Mouse (Mus musculus) embryonic facial prominence, embryonic 13.5 days (tissue): ENCODE measurements around the gene Eepd1. TPM values are rescaled to one million over a fixed set of nuclear protein-coding genes. Genes with fewer than 3 reads are reported as not detected.
"Not testable (repeated sequence)": the region's sequence is repeated elsewhere in the genome, so short reads cannot be mapped to it uniquely, and the experiment has no call there.

Experiments
- ATAC-seq: fragments of 200-750 bp; cut with Nextera tagmentation; 2 replicates; pipeline ENCODE4 v1.8.0; 2017; ENCODE audit warnings: low read depth; ENCODE audit not compliant: insufficient number of reproducible peaks, insufficient read depth, low FRiP score, low TSS enrichment
- H3K27ac ChIP-seq: fragments of 300-500 bp; sonication (generic); 2 replicates; pipeline ENCODE4 v1.5.1; 2015; ENCODE audit warnings: moderate library complexity, mild to moderate bottlenecking, inconsistent platforms
- H3K27me3 ChIP-seq: fragments of 300-500 bp; sonication (generic); 2 replicates; pipeline ENCODE4 v1.6.1; 2015; ENCODE audit warnings: mild to moderate bottlenecking, inconsistent platforms
- H3K36me3 ChIP-seq: fragments of 300-500 bp; sonication (generic); 2 replicates; pipeline ENCODE4 v1.6.1; 2015; ENCODE audit warnings: mild to moderate bottlenecking, inconsistent platforms
- H3K4me1 ChIP-seq: fragments of 300-500 bp; sonication (generic); 2 replicates; pipeline ENCODE4 v1.6.1; 2015; ENCODE audit warnings: inconsistent platforms
- H3K4me2 ChIP-seq: fragments of 300-500 bp; sonication (generic); 2 replicates; pipeline ENCODE4 v1.6.1; 2015; ENCODE audit warnings: moderate library complexity, mild to moderate bottlenecking, inconsistent platforms
- H3K4me3 ChIP-seq: fragments of 300-500 bp; sonication (generic); 2 replicates; pipeline ENCODE4 v1.5.1; 2015; ENCODE audit warnings: mild to moderate bottlenecking, inconsistent platforms
- H3K9ac ChIP-seq: fragments of 300-500 bp; sonication (generic); 2 replicates; pipeline ENCODE4 v1.6.1; 2015; ENCODE audit warnings: mild to moderate bottlenecking, inconsistent platforms
- H3K9me3 ChIP-seq: fragments of 300-500 bp; sonication (generic); 2 replicates; pipeline ENCODE4 v1.6.1; 2016; ENCODE audit warnings: inconsistent platforms
- WGBS: fragments of 180-500 bp; shearing (Covaris S2); methylation state at CpG from one replicate; pipeline ENCODE4 v1.1.7; 2015; ENCODE audit warnings: mixed read lengths; 5-methylcytosine and 5-hydroxymethylcytosine counted together
- polyA plus RNA-seq: library from polyadenylated mRNA; unstranded; fragments of >200 nt; fragmentation: Nextera tagmentation; extraction: Ambion mirVana; gene quantifications from 2 replicates; pipeline ENCODE4 v1.2.1, GENCODE M21; 2015

Gene Eepd1
- 15.8 and 17.8 TPM in 2 replicates for polyA plus RNA-seq

DNA sequence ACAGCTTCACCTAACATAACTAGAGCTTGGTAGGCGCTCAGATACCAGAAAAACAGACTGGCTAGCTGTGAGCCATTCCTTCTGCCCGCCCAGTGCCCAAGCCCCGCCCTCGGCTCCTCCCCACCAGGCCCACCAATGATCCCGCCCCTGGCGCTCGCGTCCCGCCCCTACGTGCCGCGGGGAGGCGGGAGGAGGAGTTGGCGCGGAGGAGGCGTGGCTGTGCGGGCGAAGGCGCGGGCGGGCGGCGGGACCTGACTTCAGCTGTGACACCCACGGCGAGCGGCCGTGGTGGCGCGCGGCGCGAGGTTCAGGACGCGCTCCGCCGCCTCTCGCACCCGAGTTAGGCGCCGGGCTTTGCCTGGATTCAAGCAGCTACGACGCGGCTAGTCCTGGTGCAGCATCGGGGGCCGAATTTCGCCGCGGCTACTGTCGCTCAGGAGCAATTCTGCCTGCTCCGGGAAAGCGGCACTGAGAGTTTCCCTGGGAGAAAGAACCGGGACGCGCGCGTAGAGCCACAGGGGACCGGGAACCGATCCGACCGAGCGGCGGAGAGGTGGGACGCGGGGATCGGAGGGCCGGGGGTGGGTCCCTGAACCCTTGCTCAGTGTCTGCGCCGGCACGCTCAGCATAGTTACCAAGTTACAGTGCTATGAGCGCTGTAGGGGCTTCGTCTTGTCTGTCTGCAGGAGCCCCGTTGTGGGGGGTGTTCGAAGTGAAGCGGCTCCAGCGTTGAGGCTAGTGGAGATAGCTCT is at the start of gene Eepd1:
Eepd1 (plus strand) TSS at position 204 of the 752 bp plus-strand sequence.
- Histone ChIP-seq H3K4me2 (peak within 1 kb of the TSS; percentile 79), H3K9me3 (no peaks in the 10 kb centered on the region), H3K27ac (peak within 1 kb of the TSS; percentile 80), H3K4me1 (peaks cover 44% of the 10 kb centered on the region), H3K9ac (peak within 1 kb of the TSS; percentile 84), H3K27me3 (no peaks in the 10 kb centered on the region), H3K4me3 (peak within 1 kb of the TSS; percentile 70), H3K36me3 (no peaks in the 10 kb centered on the region)
- peak; percentile 91 for ATAC-seq
- under 1% methylated on average over 74 of the region's 75 CpGs for WGBS

DNA sequence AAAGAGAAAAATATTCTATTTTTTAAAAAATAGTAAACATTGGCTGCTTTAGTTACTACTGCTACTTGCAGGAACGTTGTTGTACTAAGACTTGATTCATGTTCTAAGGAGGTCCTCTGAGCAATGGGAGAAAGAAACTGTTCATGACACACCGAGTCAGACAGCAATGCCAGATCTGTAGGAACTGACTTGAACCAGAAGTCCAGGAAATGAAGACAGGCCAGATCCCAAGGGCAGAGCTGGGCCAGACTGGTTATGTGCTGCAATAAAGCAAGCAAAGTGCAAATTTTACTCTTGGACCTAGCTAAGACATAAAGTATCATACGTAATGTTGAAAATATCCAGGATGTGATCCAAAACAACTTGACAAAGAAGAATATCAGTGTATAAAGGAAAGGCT is 42.5 kb upstream of the Eepd1 start:
- Histone ChIP-seq H3K36me3 (no peaks in the 10 kb centered on the region), H3K9ac (no peak overlapping the region), H3K27ac (no peak overlapping the region), H3K4me2 (no peak overlapping the region), H3K9me3 (no peaks in the 10 kb centered on the region), H3K27me3 (no peaks in the 10 kb centered on the region), H3K4me1 (no peaks in the 10 kb centered on the region), H3K4me3 (no peak overlapping the region)
- ATAC-seq: no peak
- WGBS: 90% methylated on average over 3 of the region's 3 CpGs

DNA sequence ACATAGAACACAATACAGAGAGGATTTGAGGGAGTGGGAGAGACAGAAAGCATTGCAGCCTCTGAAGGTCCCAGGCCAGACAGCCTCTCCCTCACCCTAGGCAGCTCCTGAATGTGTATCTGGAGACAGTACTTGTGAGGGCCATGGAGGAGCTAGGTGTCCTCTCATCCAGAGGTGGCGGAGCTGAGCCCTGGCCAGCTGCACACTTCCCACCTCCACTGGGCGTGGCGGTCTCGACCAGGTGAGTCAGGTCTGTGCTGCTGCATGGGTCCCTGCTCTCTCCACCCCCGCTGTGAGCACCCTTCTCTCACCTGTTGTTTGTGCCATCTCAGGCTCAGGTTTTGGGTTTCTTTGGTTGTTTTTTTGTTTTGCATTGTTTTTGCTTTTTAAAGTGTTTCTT is 41.3 kb upstream of the Eepd1 start:
- ATAC-seq, H3K4me3 ChIP-seq, H3K27ac ChIP-seq, H3K36me3 ChIP-seq, H3K4me2 ChIP-seq, H3K9me3 ChIP-seq, H3K27me3 ChIP-seq, H3K4me1 ChIP-seq, H3K9ac ChIP-seq: not testable (repeated sequence)
- WGBS: 92% methylated on average over 5 of the region's 5 CpGs

DNA sequence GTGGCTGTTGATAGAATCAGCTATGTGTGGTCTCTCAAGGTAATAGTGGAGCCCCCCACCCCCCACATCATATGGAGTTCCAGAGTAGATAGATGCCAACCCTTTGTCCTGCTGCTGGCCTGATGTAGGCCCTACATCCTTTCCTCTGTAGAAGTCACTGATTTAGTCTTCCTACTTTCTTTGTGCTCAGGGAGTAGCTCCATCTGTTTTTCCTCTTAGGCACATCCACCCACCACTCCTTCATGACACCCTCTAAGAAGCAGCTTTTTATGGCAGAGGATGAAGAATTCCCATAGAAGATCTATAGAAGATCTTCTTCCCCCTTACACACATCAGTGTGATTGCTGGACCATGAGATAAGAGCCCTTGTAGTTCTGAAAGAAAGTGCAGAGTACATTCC is 39.3 kb upstream of the Eepd1 start:
- Histone ChIP-seq H3K9ac (no peak overlapping the region), H3K4me3 (no peak overlapping the region), H3K27ac (no peak overlapping the region), H3K4me1 (no peaks in the 10 kb centered on the region), H3K4me2 (no peak overlapping the region), H3K27me3 (no peaks in the 10 kb centered on the region), H3K36me3 (no peaks in the 10 kb centered on the region), H3K9me3 (peaks cover 4% of the 10 kb centered on the region; the same call in 1 of the 2 replicates)
- ATAC-seq: no peak

DNA sequence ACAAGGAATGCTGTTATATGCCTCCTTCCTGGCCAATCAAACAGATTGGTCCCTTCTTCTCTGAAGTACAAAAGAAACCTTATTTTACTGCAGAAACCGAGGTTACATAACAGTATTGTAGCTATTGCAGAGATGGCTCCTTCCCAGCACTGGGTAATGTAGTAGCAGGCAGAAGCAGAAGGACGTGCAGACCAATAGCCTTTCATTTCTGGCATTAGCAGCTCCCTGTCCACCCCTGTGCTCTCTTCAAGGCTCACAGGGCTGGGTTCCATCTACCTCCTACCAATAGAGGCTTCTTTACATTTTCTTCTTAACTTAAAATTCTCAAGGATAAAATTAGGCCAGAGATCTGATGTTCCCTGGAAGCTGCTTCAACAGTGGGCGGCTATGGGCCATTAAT is 38.3 kb upstream of the Eepd1 start:
- ATAC-seq: no peak
- no peak overlapping the region for H3K4me2 ChIP-seq
- H3K27ac ChIP-seq: no peak overlapping the region
- H3K36me3 ChIP-seq: no peaks in the 10 kb centered on the region
- H3K9ac ChIP-seq: no peak overlapping the region
- 65% methylated on average over 3 of the region's 3 CpGs for WGBS
- H3K9me3 ChIP-seq: peaks cover 4% of the 10 kb centered on the region; the same call in 1 of the 2 replicates
- H3K27me3 ChIP-seq: no peaks in the 10 kb centered on the region
- no peak overlapping the region for H3K4me3 ChIP-seq
- no peaks in the 10 kb centered on the region for H3K4me1 ChIP-seq

DNA sequence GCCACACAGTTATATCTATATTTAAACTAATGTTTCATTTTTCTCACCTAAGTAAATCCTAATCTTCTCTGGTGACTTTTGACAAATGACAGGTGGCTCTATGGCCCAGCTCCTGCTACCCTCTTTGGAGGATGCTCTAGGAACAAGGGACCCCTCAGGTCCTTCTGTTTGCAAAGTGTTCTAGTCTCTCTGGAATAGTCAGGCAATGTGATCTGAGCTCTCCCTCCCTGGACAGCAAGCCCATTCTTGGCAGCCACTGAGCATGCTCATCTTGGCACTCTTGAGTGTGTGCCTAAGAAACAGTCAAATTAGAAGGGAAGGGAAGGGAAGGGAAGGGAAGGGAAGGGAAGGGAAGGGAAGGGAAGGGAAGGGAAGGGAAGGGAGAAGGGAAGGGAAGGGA is 37.8 kb upstream of the Eepd1 start:
- Histone ChIP-seq H3K27ac (no peak overlapping the region), H3K4me2 (no peak overlapping the region), H3K4me3 (no peak overlapping the region), H3K36me3 (no peaks in the 10 kb centered on the region), H3K9me3 (peaks cover 4% of the 10 kb centered on the region; the same call in 1 of the 2 replicates), H3K9ac (no peak overlapping the region), H3K27me3 (no peaks in the 10 kb centered on the region), H3K4me1 (no peaks in the 10 kb centered on the region)
- ATAC-seq: no peak

DNA sequence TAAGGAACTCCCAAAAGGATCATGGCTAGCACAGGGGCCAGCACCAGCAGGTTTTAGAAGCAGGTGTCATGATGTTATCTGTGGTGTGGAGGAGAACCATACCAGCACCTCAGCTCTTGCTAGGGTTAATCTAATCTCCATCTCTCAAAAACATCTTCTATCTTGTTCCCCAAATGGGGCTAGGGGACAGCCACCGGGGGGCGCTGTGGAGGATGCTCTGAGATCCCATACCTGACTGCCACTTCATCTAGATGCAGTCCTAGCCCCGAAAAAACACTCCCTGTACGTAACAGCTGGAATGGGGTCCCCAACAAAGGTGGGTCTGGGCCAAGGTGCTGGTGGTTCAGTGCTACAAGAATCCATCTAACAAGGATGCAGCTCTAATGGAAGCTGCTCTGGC is 31.0 kb upstream of the Eepd1 start:
- no peak overlapping the region for H3K9ac ChIP-seq
- no peaks in the 10 kb centered on the region for H3K27me3 ChIP-seq
- H3K9me3 ChIP-seq: no peaks in the 10 kb centered on the region
- 64% methylated on average over 4 of the region's 4 CpGs for WGBS
- H3K27ac ChIP-seq: no peak overlapping the region
- ATAC-seq: no peak
- H3K4me1 ChIP-seq: no peaks in the 10 kb centered on the region
- H3K36me3 ChIP-seq: no peaks in the 10 kb centered on the region
- H3K4me2 ChIP-seq: no peak overlapping the region
- H3K4me3 ChIP-seq: no peak overlapping the region

DNA sequence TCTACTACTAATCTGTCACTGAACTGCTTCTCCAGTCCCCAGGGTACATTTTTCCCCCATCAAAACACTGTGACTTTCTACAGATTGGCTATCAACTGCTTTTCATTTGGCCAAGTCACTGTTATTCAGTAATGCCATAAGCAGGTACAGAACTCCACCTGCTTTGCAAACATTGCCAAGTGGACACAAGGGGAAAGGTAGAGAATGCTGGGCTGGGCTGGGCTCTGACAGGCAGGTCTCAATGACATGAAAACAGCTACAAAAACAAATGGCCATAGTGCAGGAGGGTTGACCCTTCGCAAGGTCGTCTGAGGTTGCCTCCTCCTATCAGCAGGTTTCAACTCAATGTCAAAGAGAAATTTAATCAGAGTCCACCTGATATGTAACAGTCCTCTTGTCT is 26.3 kb upstream of the Eepd1 start:
- WGBS: 83% methylated on average over 2 of the region's 2 CpGs
- Histone ChIP-seq H3K4me1 (no peaks in the 10 kb centered on the region), H3K27me3 (no peaks in the 10 kb centered on the region), H3K36me3 (no peaks in the 10 kb centered on the region), H3K4me3 (no peak overlapping the region), H3K9me3 (no peaks in the 10 kb centered on the region), H3K9ac (no peak overlapping the region), H3K27ac (no peak overlapping the region), H3K4me2 (no peak overlapping the region)
- no peak for ATAC-seq

DNA sequence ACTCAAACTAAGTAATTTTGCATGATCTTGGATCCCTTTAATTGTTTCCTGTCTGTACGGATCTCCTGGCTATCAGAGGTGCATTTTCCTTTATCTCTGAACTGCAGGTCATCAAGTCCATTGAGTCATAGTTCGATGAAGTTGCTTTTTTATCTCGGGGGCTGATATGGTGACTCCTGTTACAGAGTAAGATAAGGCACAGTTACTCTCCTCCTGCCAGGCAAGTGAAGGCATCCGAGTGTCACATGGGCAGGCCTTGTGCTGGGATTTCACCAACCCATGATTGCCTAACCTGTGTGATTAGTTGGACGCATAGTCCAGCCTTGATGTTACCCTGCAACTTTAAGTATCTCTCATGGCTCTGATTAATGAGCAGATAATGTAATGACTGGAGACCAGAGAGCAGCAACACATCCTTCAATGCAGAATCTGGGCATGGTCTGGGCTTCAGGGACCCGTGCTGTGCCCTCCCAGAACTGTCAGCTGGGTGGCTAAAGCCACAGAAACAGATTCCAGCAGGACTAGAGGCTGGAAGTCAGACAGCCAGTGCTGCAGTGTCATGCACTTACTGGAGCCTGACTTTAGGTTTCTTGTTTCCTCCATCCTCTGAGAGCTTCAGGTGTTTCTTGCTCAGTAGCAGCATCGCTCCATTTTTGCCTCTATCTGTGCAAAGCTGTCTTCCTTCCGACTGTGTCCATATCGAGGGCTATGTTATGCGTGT is 20.4 kb upstream of the Eepd1 start:
- H3K9ac ChIP-seq: no peak overlapping the region
- no peaks in the 10 kb centered on the region for H3K27me3 ChIP-seq
- no peaks in the 10 kb centered on the region for H3K36me3 ChIP-seq
- H3K27ac ChIP-seq: no peak overlapping the region
- no peaks in the 10 kb centered on the region for H3K9me3 ChIP-seq
- H3K4me1 ChIP-seq: no peaks in the 10 kb centered on the region
- H3K4me2 ChIP-seq: no peak overlapping the region
- ATAC-seq: no peak
- no peak overlapping the region for H3K4me3 ChIP-seq
- WGBS: 81% methylated on average over 10 of the region's 10 CpGs

DNA sequence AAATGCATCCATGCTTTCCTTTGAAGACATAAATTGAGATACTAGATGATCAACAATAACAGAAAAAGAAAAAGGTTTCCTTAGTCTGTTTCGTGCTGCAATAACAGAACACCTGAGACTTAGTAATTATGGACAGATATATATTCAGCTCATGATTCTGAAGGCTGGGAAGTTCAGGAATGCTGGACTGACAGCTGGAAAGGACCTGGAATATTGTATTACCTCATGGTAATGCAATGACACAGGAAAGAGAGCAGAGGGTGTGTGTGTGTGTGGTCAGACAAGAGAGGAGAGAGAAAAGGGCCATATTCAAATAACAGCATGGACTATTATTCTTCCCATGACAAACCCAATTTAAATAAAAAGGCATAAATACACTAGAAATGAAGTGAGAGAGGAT is 17.0 kb upstream of the Eepd1 start:
- 70% methylated on average over 1 of the region's 1 CpGs for WGBS
- H3K27ac ChIP-seq: no peak overlapping the region
- no peak overlapping the region for H3K9ac ChIP-seq
- no peaks in the 10 kb centered on the region for H3K4me1 ChIP-seq
- H3K4me3 ChIP-seq: no peak overlapping the region
- no peak overlapping the region for H3K4me2 ChIP-seq
- H3K36me3 ChIP-seq: no peaks in the 10 kb centered on the region
- no peak for ATAC-seq
- H3K9me3 ChIP-seq: no peaks in the 10 kb centered on the region
- H3K27me3 ChIP-seq: no peaks in the 10 kb centered on the region

DNA sequence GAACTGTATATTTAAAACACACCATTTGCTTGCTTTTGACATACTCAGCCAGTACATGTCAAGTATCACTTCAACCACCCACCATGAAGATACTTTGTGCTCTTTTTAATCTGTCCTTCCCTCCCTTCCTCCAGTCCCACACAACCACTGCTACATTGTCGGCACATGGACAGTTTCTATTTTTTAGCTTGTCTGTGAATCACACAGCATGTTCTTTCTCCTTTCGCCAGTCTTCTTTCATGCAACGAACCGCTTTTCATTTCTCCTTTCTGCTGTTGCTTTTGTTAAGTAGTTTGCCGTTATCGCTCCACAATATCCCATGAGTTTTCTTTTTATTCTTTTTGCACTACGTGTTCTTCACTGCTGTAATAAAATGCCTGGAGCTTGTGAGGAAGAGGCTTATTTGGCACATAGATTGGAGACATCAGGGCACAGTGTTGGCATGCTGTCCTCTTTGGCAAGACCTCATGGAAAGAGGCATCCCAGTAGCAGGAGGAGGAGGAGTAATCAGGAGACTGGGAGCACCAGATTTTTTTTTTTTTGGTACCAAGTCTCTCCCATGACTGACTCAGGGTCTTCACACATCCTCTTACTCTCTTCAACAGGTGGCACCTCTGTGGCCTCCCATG is 1.8 kb upstream of the Eepd1 start:
- Histone ChIP-seq H3K9ac (no peak overlapping the region), H3K4me2 (no peak overlapping the region), H3K9me3 (no peaks in the 10 kb centered on the region), H3K36me3 (no peaks in the 10 kb centered on the region), H3K4me3 (no peak overlapping the region), H3K27me3 (no peaks in the 10 kb centered on the region), H3K27ac (no peak overlapping the region), H3K4me1 (peaks cover 24% of the 10 kb centered on the region)
- 92% methylated on average over 7 of the region's 7 CpGs for WGBS
- no peak for ATAC-seq

DNA sequence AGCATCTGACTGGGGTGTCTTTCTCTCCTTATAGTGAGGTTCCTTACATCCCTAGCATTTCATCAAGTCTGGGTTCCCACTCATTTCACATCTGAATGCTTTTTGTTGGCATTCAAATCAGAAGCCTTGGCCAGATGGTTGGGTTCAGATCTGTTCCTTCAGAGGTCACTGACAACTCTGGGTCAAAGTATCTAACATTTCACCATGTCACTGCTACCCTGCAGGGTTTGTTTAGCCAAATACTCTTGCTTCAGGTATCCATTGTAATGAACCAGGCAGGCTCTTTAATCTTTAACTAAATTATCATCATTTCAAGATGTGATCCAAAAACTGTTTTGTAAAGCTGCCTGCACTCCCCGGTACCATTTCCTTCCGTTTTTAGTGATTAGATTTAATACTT is 671 bp upstream of the Eepd1 start:
- Histone ChIP-seq H3K27ac (no peak overlapping the region; the same call in 1 of the 2 replicates), H3K9me3 (no peaks in the 10 kb centered on the region), H3K36me3 (no peaks in the 10 kb centered on the region), H3K27me3 (no peaks in the 10 kb centered on the region), H3K4me1 (peaks cover 35% of the 10 kb centered on the region), H3K4me3 (peak overlapping the region; percentile 70), H3K9ac (peak overlapping the region; percentile 54; the same call in 1 of the 2 replicates), H3K4me2 (peak overlapping the region; percentile 79)
- ATAC-seq: no peak
- WGBS: 31% methylated on average over 2 of the region's 2 CpGs
